Mouse (Mus musculus): ENCODE data around the gene Drc3. TPM values are rescaled to one million over a fixed set of nuclear protein-coding genes. Genes with fewer than 3 reads are reported as not detected.

Drc3 gene
- polyA plus RNA-seq, 1 experiment from 2014 or later = 7.9 TPM

GRCm38 (mm10) chr11:60416963-60417716, 64.0 kb downstream of the Drc3 start, which contains the start of gene Gid4:
TSS of gene Gid4 (plus strand) at chr11:60417145.
- 0 out of 2 replicates have a peak, but pooled peaks cover 4% of the 10 kb centered on the region for H3K36me3 ChIP-seq (ENCODE audit: control insufficient read depth, insufficient read depth, low read length)
- peak within 1 kb of the TSS; percentile 86 for H3K27ac ChIP-seq (replicated peaks; ENCODE audit: low read depth, low read length)
- peak; percentile 97 for ATAC-seq (ENCODE audit: low read depth)
- under 1% methylated on average over 23 of the region's 81 CpGs for WGBS
- peak within 1 kb of the TSS; percentile 93 for H3K4me2 ChIP-seq (ENCODE audit: low read depth, low read length)
- H3K9ac ChIP-seq (ENCODE audit: low read depth, low read length) = peak within 1 kb of the TSS; percentile 94
- peaks cover 20% of the 10 kb centered on the region for H3K4me1 ChIP-seq (ENCODE audit: control insufficient read depth, insufficient read depth, low read length)
- DNase-seq (ENCODE audit: low spot score) = peak; percentile 99
- H3K27me3 ChIP-seq (replicated peaks; ENCODE audit: control insufficient read depth, insufficient read depth, low read length) = no peaks in the 10 kb centered on the region
- H3K4me3 ChIP-seq (ENCODE audit: low read depth, low read length) = peak within 1 kb of the TSS; percentile 90
- H3K9me3 ChIP-seq (ENCODE audit: control insufficient read depth, low read length) = no peaks in the 10 kb centered on the region

GRCm38 (mm10) chr11:60417717-60418472, 64.8 kb downstream of the Drc3 start, which contains the start of gene Atpaf2:
TSS of gene Atpaf2 (minus strand) at chr11:60418457.
- Histone ChIP-seq H3K9me3 (ENCODE audit: control insufficient read depth, low read length) (no peaks in the 10 kb centered on the region), H3K4me3 (ENCODE audit: low read depth, low read length) (peak within 1 kb of the TSS; percentile 90), H3K27me3 (replicated peaks; ENCODE audit: control insufficient read depth, insufficient read depth, low read length) (no peaks in the 10 kb centered on the region), H3K9ac (ENCODE audit: low read depth, low read length) (peak within 1 kb of the TSS; percentile 94), H3K4me2 (ENCODE audit: low read depth, low read length) (peak within 1 kb of the TSS; percentile 93), H3K36me3 (ENCODE audit: control insufficient read depth, insufficient read depth, low read length) (0 out of 2 replicates have a peak, but pooled peaks cover 4% of the 10 kb centered on the region), H3K27ac (replicated peaks; ENCODE audit: low read depth, low read length) (peak within 1 kb of the TSS; percentile 86), H3K4me1 (ENCODE audit: control insufficient read depth, insufficient read depth, low read length) (peaks cover 20% of the 10 kb centered on the region)
- ATAC-seq (ENCODE audit: low read depth) (peak; percentile 20), DNase-seq (ENCODE audit: low spot score) (peak; percentile 33)
- 0% methylated on average over 26 of the region's 39 CpGs for WGBS

DNA sequence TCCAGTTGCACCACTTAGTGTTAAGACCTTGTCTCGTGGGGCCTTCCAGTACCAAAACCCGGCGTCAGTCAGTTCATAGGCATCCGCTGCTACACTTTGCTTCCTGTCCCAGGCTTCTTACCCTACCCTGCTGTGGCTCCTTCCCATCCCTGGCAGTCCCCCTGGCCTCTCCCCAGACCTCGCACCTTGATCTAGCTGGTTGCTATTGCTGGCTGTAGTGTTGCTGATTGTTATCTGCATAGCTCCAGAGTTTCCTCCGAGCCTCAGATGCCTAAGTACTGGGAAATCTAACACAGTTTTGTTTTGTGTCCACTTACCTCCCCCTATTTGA, 65.3 kb downstream of the Drc3 start:
- Histone ChIP-seq H3K4me3 (ENCODE audit: low read depth, low read length) (peak overlapping the region; percentile 90), H3K27me3 (replicated peaks; ENCODE audit: control insufficient read depth, insufficient read depth, low read length) (no peaks in the 10 kb centered on the region), H3K36me3 (ENCODE audit: control insufficient read depth, insufficient read depth, low read length) (0 out of 2 replicates have a peak, but pooled peaks cover 4% of the 10 kb centered on the region), H3K4me2 (ENCODE audit: low read depth, low read length) (peak overlapping the region; percentile 93), H3K9me3 (ENCODE audit: control insufficient read depth, low read length) (no peaks in the 10 kb centered on the region), H3K4me1 (ENCODE audit: control insufficient read depth, insufficient read depth, low read length) (peaks cover 20% of the 10 kb centered on the region), H3K9ac (ENCODE audit: low read depth, low read length) (peak overlapping the region; percentile 94), H3K27ac (replicated peaks; ENCODE audit: low read depth, low read length) (no peak overlapping the region)
- ATAC-seq (ENCODE audit: low read depth) (no peak), DNase-seq (ENCODE audit: low spot score) (peak; percentile 13)
- WGBS = 14% methylated on average over 6 of the region's 6 CpGs

DNA sequence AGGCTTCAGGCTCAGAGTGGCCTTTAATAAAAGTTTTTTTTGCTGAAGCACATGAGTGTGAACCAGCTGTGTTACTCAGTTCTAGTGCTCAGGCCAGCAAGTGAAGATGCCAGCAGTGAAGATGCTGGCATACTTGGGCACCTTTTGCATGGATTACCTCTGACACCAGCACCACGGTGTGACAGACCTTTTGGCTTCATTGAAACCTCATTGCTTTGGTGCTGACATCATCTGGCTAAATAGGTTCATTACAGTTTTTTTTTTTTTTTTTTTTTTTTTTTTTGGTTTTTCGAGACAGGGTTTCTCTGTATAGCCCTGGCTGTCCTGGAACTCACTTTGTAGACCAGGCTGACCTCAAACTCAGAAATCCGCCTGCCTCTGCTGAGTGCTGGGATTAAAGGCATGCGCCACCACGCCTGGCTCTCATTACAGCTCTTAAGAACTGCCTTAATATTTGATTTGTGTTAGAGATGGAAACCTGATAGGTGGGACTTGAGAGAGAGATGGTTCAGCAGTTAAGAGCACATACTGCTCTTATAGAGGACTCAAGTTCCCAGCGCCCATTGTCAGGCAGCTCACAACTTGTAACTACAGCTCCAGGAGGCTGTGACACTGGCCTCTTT, 69.0 kb downstream of the Drc3 start:
- Histone ChIP-seq H3K27ac (replicated peaks; ENCODE audit: low read depth, low read length) (no peak overlapping the region), H3K4me1 (ENCODE audit: control insufficient read depth, insufficient read depth, low read length) (peaks cover 10% of the 10 kb centered on the region), H3K4me2 (ENCODE audit: low read depth, low read length) (no peak overlapping the region), H3K9ac (ENCODE audit: low read depth, low read length) (no peak overlapping the region), H3K9me3 (ENCODE audit: control insufficient read depth, low read length) (no peaks in the 10 kb centered on the region), H3K4me3 (ENCODE audit: low read depth, low read length) (no peak overlapping the region), H3K27me3 (replicated peaks; ENCODE audit: control insufficient read depth, insufficient read depth, low read length) (no peaks in the 10 kb centered on the region), H3K36me3 (ENCODE audit: control insufficient read depth, insufficient read depth, low read length) (peaks cover 22% of the 10 kb centered on the region)
- ATAC-seq (ENCODE audit: low read depth) = no peak
- DNase-seq (ENCODE audit: low spot score) = peak; percentile 18
- 66% methylated on average over 5 of the region's 6 CpGs for WGBS

- peaks cover 10% of the 10 kb centered on the region for H3K4me1 ChIP-seq (ENCODE audit: control insufficient read depth, insufficient read depth, low read length)
- WGBS = 67% methylated on average over 1 of the region's 1 CpGs
- DNase-seq (ENCODE audit: low spot score) = no peak
These were observed 69.9 kb downstream of the Drc3 start for GRCm38 (mm10) chr11:60423006-60423405.

DNA sequence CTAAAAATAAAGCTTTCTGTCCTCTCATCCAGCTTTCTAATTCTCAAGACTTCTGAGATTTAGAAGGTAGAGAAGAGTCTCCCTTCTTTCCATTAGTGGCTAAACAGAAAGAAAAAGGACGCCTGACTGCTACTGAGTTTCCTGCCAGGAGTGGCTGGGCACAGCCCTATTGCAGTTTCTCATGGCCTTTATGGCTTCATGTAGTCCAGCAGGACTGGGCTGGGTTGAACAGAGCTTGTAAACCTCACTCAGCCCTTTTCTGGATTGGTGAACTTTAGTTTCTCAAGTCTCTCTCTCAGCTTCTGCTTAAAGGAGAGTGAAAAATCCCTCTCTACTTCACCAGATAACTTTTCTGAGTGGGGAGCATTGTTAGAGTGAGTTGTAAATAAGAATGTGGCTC, 73.3 kb downstream of the Drc3 start:
- H3K36me3 ChIP-seq (ENCODE audit: control insufficient read depth, insufficient read depth, low read length) = peaks cover 49% of the 10 kb centered on the region

More at GRCm38 (mm10) chr11:60423006-60423405, 69.9 kb downstream of the Drc3 start:
- Histone ChIP-seq H3K9me3 (ENCODE audit: control insufficient read depth, low read length) (no peaks in the 10 kb centered on the region), H3K27me3 (replicated peaks; ENCODE audit: control insufficient read depth, insufficient read depth, low read length) (no peaks in the 10 kb centered on the region), H3K36me3 (ENCODE audit: control insufficient read depth, insufficient read depth, low read length) (peaks cover 31% of the 10 kb centered on the region), H3K4me2 (ENCODE audit: low read depth, low read length) (no peak overlapping the region), H3K27ac (replicated peaks; ENCODE audit: low read depth, low read length) (no peak overlapping the region), H3K4me3 (ENCODE audit: low read depth, low read length) (no peak overlapping the region), H3K9ac (ENCODE audit: low read depth, low read length) (no peak overlapping the region)
- ATAC-seq (ENCODE audit: low read depth) = no peak

GRCm38 (mm10) chr11:60427628-60428027, 74.5 kb downstream of the Drc3 start:
- ATAC-seq (ENCODE audit: low read depth) = no peak
- no peaks in the 10 kb centered on the region for H3K9me3 ChIP-seq (ENCODE audit: control insufficient read depth, low read length)
- no peaks in the 10 kb centered on the region for H3K27me3 ChIP-seq (replicated peaks; ENCODE audit: control insufficient read depth, insufficient read depth, low read length)
- peaks cover 61% of the 10 kb centered on the region for H3K36me3 ChIP-seq (ENCODE audit: control insufficient read depth, insufficient read depth, low read length)
- no peak overlapping the region for H3K9ac ChIP-seq (ENCODE audit: low read depth, low read length)
- H3K4me2 ChIP-seq (ENCODE audit: low read depth, low read length) = no peak overlapping the region
- no peak for DNase-seq (ENCODE audit: low spot score)
- WGBS = 91% methylated on average over 3 of the region's 3 CpGs
- H3K27ac ChIP-seq (replicated peaks; ENCODE audit: low read depth, low read length) = no peak overlapping the region
- H3K4me3 ChIP-seq (ENCODE audit: low read depth, low read length) = no peak overlapping the region
- no peaks in the 10 kb centered on the region for H3K4me1 ChIP-seq (ENCODE audit: control insufficient read depth, insufficient read depth, low read length)

More for the DNA sequence above, 73.3 kb downstream of the Drc3 start:
- no peak overlapping the region for H3K27ac ChIP-seq (replicated peaks; ENCODE audit: low read depth, low read length)
- no peaks in the 10 kb centered on the region for H3K4me1 ChIP-seq (ENCODE audit: control insufficient read depth, insufficient read depth, low read length)
- H3K9me3 ChIP-seq (ENCODE audit: control insufficient read depth, low read length) = no peaks in the 10 kb centered on the region
- H3K4me2 ChIP-seq (ENCODE audit: low read depth, low read length) = no peak overlapping the region
- H3K27me3 ChIP-seq (replicated peaks; ENCODE audit: control insufficient read depth, insufficient read depth, low read length) = no peaks in the 10 kb centered on the region
- no peak overlapping the region for H3K9ac ChIP-seq (ENCODE audit: low read depth, low read length)
- DNase-seq (ENCODE audit: low spot score) (no peak), ATAC-seq (ENCODE audit: low read depth) (no peak)
- no peak overlapping the region for H3K4me3 ChIP-seq (ENCODE audit: low read depth, low read length)
- WGBS = 80% methylated on average over 1 of the region's 1 CpGs

DNA sequence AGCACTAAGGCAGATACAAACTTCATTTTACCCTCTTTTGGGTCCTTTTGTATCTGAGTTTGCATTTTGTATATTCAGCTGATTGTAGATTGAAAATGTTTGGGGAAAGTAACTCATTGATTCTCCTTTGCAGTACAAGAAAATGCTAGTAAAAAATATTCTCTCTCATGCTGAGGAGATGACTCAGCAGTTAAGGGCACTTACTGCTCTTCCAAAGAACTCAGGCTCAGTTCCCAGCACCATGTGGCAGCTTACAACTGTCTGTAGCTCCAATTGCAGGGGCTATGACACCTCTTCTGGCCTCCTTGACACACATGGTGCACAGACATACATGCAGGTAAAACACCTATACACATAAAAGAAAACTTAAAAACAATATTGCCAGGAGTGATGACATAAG, 80.4 kb downstream of the Drc3 start:
- H3K27me3 ChIP-seq (replicated peaks; ENCODE audit: control insufficient read depth, insufficient read depth, low read length) = no peaks in the 10 kb centered on the region
- no peak overlapping the region for H3K9ac ChIP-seq (ENCODE audit: low read depth, low read length)
- H3K4me2 ChIP-seq (ENCODE audit: low read depth, low read length) = no peak overlapping the region
- no peak overlapping the region for H3K4me3 ChIP-seq (ENCODE audit: low read depth, low read length)
- ATAC-seq (ENCODE audit: low read depth) = no peak
- DNase-seq (ENCODE audit: low spot score) = no peak
- no peaks in the 10 kb centered on the region for H3K4me1 ChIP-seq (ENCODE audit: control insufficient read depth, insufficient read depth, low read length)
- no peak overlapping the region for H3K27ac ChIP-seq (replicated peaks; ENCODE audit: low read depth, low read length)
- peaks cover 86% of the 10 kb centered on the region for H3K36me3 ChIP-seq (ENCODE audit: control insufficient read depth, insufficient read depth, low read length)
- H3K9me3 ChIP-seq (ENCODE audit: control insufficient read depth, low read length) = no peaks in the 10 kb centered on the region

Measured in embryonic facial prominence, embryonic 14.5 days (tissue).